Mouse (Mus musculus) embryonic facial prominence, embryonic 15.5 days (tissue): ENCODE results near the gene Parpbp. TPM values are rescaled to one million over a fixed set of nuclear protein-coding genes. Genes with fewer than 3 reads are reported as not detected.

Experiments
- ATAC-seq: fragments of 200-750 bp; cut with Nextera tagmentation; 2 replicates; pipeline ENCODE4 v1.8.0; 2017; ENCODE audit warnings: low read depth, moderate TSS enrichment; ENCODE audit not compliant: insufficient number of reproducible peaks, low FRiP score, low TSS enrichment
- H3K27ac ChIP-seq: fragments of 300-500 bp; sonication (generic); replicated peaks from 2 replicates; pipeline ENCODE4 v1.5.1; 2015; ENCODE audit warnings: mild to moderate bottlenecking, inconsistent platforms
- H3K27me3 ChIP-seq: fragments of 300-500 bp; sonication (generic); 2 replicates; pipeline ENCODE4 v1.6.1; 2015; ENCODE audit warnings: inconsistent platforms
- H3K36me3 ChIP-seq: fragments of 300-500 bp; sonication (generic); 2 replicates; pipeline ENCODE4 v1.6.1; 2015; ENCODE audit warnings: mild to moderate bottlenecking, inconsistent platforms
- H3K4me1 ChIP-seq: fragments of 300-500 bp; sonication (generic); 2 replicates; pipeline ENCODE4 v1.6.1; 2015; ENCODE audit warnings: inconsistent platforms
- H3K4me2 ChIP-seq: fragments of 300-500 bp; sonication (generic); replicated peaks from 2 replicates; pipeline ENCODE4 v1.6.1; 2015; ENCODE audit warnings: mild to moderate bottlenecking, inconsistent platforms
- H3K4me3 ChIP-seq: fragments of 300-500 bp; sonication (generic); replicated peaks from 2 replicates; pipeline ENCODE4 v1.5.1; 2015; ENCODE audit warnings: mild to moderate bottlenecking, inconsistent platforms
- H3K9ac ChIP-seq: fragments of 300-500 bp; sonication (generic); 2 replicates; pipeline ENCODE4 v1.6.1; 2015; ENCODE audit warnings: inconsistent platforms
- H3K9me3 ChIP-seq: fragments of 300-500 bp; sonication (generic); replicated peaks from 2 replicates; pipeline ENCODE4 v1.6.1; 2016; ENCODE audit warnings: inconsistent platforms
- WGBS: fragments of 180-500 bp; shearing (Covaris S2); methylation state at CpG from one replicate; pipeline ENCODE4 v1.1.7; 2015; 5-methylcytosine and 5-hydroxymethylcytosine counted together
- polyA plus RNA-seq: library from polyadenylated mRNA; unstranded; fragments of >200 nt; fragmentation: Nextera tagmentation; extraction: Ambion mirVana; gene quantifications from 2 replicates; pipeline ENCODE4 v1.2.1, GENCODE M21; 2015

Parpbp gene
- 8.6 TPM in 2 replicates for polyA plus RNA-seq

DNA sequence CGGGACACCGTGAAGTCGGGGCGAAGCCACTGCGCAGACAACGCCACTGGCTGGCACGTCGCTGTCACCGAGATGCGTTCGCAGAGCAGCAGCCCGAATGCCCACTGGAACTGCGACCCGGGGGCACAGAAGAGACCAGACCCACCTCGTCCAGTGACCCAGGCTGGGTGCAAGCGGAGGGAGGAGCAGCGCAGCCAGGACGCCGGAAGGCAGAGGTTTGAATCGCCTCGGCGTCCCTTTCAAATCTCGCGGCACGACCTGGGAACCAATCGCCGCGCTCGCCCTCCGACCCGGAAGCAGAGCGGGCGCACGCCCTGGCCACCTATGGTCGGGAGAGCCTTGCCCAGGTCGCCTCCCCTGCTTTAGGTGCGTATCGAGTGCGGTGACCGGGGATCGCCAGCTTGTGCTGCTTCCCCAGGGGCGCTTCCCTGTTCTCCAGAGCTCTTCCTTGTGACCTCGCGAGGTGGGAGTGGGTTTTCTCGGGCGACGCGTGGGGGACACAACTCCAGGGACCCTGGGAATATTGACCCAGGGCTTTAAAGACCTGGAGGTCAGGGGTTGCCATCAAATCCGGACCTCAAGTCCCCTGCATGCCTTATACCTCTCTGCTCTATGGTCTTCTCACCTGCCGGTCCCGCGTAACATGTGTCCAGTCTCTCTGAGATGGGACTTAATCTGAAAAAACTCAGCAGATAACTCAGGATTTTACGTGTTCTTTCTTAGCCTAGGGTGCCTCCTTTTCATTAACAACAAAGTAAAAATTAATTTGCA lies at the start of gene Parpbp, which contains the start of gene Nup37:
Gene Parpbp, minus strand, starts transcription at position 235 of the 771 bp plus-strand sequence.
Gene Nup37, plus strand, starts transcription at position 286 of the 771 bp plus-strand sequence.
- Histone ChIP-seq H3K36me3 (peaks cover 18% of the 10 kb centered on the region), H3K27ac (peak within 1 kb of the TSS; percentile 44; the same call in 1 of the 2 replicates), H3K27me3 (no peaks in the 10 kb centered on the region), H3K9ac (peak within 1 kb of the TSS; percentile 75), H3K4me1 (peaks cover 22% of the 10 kb centered on the region), H3K9me3 (no peaks in the 10 kb centered on the region), H3K4me3 (peak within 1 kb of the TSS; percentile 85), H3K4me2 (peak within 1 kb of the TSS; percentile 83)
- WGBS: 1% methylated on average over 53 of the region's 53 CpGs
- peak; percentile 86 for ATAC-seq

DNA sequence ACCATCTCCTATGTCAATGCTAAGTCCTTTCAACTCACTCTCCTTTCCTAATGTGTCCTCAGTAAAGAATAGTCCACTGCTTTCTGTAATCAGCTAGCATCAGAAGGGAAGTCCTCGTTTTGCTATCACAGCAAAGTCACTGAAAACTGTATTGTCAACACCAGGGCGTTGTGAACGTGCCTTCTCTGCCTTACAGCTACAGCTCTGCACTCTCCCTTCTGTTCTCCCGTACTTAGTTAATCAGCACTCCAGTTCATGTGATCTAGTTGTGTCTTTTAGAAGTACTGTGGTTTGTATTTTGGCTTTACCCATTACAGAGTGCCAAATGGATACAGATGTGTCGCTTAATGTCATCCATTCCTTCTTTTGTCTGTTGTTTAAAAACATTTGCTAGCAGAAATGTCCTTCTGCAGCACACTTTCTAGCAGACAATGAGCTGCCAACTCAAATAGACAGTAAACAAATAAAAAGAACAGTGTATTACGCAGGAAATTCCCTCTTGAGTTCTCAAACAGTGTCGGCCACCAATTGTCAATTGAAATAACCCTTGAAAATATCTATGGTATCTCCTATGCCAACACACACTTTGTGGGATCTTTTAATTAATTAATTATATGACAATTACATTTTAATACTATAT lies 20.8 kb upstream of the Parpbp start:
- H3K4me2 ChIP-seq: no peak overlapping the region
- H3K9me3 ChIP-seq: no peaks in the 10 kb centered on the region
- no peak for ATAC-seq
- no peak overlapping the region for H3K4me3 ChIP-seq
- no peak overlapping the region for H3K27ac ChIP-seq
- no peaks in the 10 kb centered on the region for H3K27me3 ChIP-seq
- H3K4me1 ChIP-seq: no peaks in the 10 kb centered on the region
- WGBS: 62% methylated on average over 7 of the region's 7 CpGs
- H3K36me3 ChIP-seq: peaks cover 12% of the 10 kb centered on the region; the same call in 1 of the 2 replicates
- no peak overlapping the region for H3K9ac ChIP-seq

DNA sequence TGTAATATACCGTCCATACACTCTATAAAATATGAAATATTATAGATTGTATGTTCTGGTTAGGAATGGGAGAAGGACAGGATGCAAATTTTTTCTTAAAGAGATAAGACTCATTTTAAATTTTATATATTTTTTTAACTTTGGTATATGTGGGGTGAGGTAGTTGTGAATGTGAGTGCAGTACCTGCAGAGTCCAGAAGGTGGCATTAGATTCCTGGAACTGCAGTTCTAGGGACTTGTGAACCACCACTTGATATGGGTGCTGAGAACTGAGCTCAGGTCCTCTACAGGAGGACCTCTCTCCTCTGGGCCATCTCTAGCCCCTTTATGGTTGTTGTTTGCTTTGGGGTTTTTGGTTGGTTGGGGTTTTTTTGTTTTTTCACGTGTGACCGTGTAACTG lies 19.4 kb upstream of the Parpbp start:
- 94% methylated on average over 3 of the region's 3 CpGs for WGBS
- H3K36me3 ChIP-seq: peaks cover 20% of the 10 kb centered on the region
- no peak overlapping the region for H3K4me3 ChIP-seq
- no peak for ATAC-seq
- no peaks in the 10 kb centered on the region for H3K9me3 ChIP-seq
- H3K27me3 ChIP-seq: no peaks in the 10 kb centered on the region
- no peaks in the 10 kb centered on the region for H3K4me1 ChIP-seq
- no peak overlapping the region for H3K9ac ChIP-seq
- H3K27ac ChIP-seq: no peak overlapping the region
- H3K4me2 ChIP-seq: no peak overlapping the region

DNA sequence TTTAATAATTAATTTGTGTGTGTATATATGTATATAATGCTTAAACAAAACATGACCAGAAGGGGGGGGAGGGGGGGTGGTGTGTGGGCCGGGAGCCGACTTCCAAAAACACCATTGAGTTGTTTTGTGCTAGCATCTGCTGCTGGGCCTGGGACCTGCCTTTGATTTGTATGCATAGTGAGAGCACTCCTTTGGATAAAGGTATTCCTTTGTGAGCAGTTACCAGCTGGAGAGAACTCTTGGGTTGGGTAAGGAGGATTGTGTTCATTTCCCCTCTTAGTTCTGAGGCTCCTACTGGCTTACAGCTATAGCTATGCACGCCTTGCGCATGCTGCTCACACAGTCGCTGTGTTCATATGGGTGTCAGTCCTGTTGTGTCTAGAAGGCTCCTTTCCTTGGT lies 15.9 kb upstream of the Parpbp start:
- H3K9me3 ChIP-seq: no peaks in the 10 kb centered on the region
- no peak overlapping the region for H3K4me3 ChIP-seq
- ATAC-seq: no peak
- no peaks in the 10 kb centered on the region for H3K4me1 ChIP-seq
- WGBS: 91% methylated on average over 5 of the region's 5 CpGs
- H3K9ac ChIP-seq: no peak overlapping the region
- no peak overlapping the region for H3K27ac ChIP-seq
- peaks cover 32% of the 10 kb centered on the region for H3K36me3 ChIP-seq
- no peak overlapping the region for H3K4me2 ChIP-seq
- H3K27me3 ChIP-seq: no peaks in the 10 kb centered on the region

DNA sequence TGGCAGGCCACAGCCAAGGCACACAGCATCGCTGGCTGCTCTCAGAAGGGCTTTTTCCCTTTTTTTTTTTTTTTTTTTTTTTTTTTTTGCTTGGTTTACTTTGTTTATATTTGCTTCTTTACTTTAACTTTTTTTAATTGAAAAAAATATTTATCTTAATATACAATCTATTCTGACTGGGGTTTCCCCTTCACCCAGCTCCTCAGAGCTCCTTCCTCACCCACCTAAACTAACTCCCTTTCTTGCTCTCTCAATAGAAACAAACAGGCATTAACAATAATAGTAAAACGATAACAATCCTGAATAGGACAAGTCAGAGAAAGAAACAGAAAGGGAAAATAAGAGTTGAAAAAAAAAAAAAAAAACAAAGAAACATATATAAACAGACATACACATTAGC lies 15.4 kb upstream of the Parpbp start:
- Histone ChIP-seq H3K27ac (no peak overlapping the region), H3K27me3 (no peaks in the 10 kb centered on the region), H3K36me3 (peaks cover 32% of the 10 kb centered on the region), H3K4me2 (no peak overlapping the region), H3K9ac (no peak overlapping the region), H3K4me3 (no peak overlapping the region), H3K4me1 (no peaks in the 10 kb centered on the region), H3K9me3 (no peaks in the 10 kb centered on the region)
- WGBS: 95% methylated on average over 2 of the region's 2 CpGs
- no peak for ATAC-seq

DNA sequence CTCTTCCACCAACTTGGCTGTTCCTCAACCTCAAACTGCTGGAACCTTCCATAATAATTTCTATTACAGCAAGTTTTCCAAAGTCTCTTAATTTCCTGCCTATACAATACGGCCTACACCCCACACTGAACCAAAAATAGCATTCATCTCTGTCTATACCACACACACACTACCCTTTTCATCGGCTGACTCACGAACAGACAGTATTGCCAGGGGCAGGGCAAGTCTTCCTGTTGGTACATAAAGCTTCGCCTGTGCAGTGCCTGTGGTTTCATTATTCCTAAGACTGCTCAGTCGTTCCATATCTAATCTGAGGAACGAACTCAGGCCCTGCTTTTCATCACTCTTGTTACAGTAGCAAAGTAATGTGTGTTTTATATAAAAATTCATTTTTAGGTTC lies 4.9 kb upstream of the Parpbp start:
- H3K9ac ChIP-seq: no peak overlapping the region

DNA sequence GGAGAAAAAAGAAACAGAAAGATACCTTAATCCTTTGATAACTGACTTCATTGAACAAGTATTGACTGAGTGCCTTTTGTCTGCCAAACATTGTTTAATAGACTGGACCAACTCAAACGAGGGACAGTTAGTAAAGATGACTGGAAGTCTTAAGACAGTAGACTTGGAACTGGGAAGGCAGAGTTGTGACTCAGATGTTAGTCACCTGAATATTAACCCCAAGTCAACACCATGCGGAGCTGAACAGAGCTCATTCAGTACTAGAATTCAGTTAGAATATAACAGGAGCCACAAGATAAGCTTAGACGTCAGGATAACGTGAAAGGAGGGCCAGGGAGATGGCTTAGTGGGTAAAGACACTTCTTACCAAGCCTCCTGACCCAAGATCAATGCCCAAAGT lies 3.6 kb upstream of the Parpbp start:
- Histone ChIP-seq H3K9me3 (no peaks in the 10 kb centered on the region), H3K4me3 (no peak overlapping the region), H3K27me3 (no peaks in the 10 kb centered on the region), H3K36me3 (peaks cover 36% of the 10 kb centered on the region), H3K4me2 (no peak overlapping the region), H3K4me1 (peaks cover 16% of the 10 kb centered on the region), H3K9ac (no peak overlapping the region), H3K27ac (no peak overlapping the region)
- no peak for ATAC-seq
- WGBS: 88% methylated on average over 4 of the region's 4 CpGs

More for the DNA sequence above, 4.9 kb upstream of the Parpbp start:
- Histone ChIP-seq H3K27ac (no peak overlapping the region; the same call in 1 of the 2 replicates), H3K4me1 (peaks cover 5% of the 10 kb centered on the region; the same call in 1 of the 2 replicates), H3K4me3 (no peak overlapping the region), H3K4me2 (no peak overlapping the region), H3K36me3 (peaks cover 38% of the 10 kb centered on the region), H3K27me3 (no peaks in the 10 kb centered on the region), H3K9me3 (no peaks in the 10 kb centered on the region)
- ATAC-seq: peak; percentile 73; the same call in 1 of the 2 replicates
- 55% methylated on average over 6 of the region's 6 CpGs for WGBS

DNA sequence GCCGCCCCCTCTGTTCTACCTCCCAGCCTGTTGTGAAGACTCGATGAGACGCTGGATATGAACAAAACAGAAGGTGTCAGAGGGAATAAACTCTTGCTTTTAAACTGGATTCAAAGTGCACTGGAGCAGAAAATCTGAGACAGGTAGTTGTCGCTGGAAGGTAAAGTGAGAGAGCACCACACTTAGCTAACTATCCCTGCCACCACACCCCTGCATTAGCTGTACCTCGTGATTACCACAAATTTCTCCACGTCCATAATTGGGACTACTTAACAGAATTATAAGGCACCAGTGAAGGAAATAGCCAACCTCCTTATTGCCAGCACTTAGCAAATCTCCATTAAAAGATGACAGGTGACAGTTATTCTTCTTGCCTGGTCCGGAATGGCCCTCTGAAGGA lies 554 bp downstream of the Parpbp start:
- no peak for ATAC-seq
- Histone ChIP-seq H3K4me1 (peaks cover 22% of the 10 kb centered on the region), H3K9ac (peak overlapping the region; percentile 75), H3K27ac (no peak overlapping the region), H3K27me3 (no peaks in the 10 kb centered on the region), H3K4me3 (peak overlapping the region; percentile 85), H3K36me3 (peaks cover 18% of the 10 kb centered on the region), H3K4me2 (peak overlapping the region; percentile 83), H3K9me3 (no peaks in the 10 kb centered on the region)
- 15% methylated on average over 7 of the region's 7 CpGs for WGBS

DNA sequence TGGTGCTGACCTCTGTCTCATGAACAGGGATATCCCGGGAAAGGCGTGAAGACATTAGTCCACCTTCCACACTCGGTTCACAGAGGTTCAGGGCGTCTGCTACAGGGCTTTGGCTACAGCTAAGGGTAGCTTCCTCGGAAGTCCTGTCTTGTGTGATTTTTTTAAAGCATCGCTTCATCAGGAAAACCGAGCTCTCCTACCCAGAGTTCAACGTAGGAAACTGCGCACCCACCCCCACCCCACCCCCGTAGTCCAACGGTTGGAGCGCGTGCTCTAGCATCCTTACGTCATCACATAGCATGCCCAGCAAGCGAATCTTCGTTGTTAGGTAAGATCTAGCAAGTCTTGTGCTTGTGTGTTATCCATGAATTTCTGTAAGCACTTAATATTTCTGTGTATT lies 11.1 kb downstream of the Parpbp start:
- no peaks in the 10 kb centered on the region for H3K9me3 ChIP-seq
- H3K36me3 ChIP-seq: no peaks in the 10 kb centered on the region
- no peaks in the 10 kb centered on the region for H3K4me1 ChIP-seq
- H3K27me3 ChIP-seq: no peaks in the 10 kb centered on the region
- WGBS: 95% methylated on average over 16 of the region's 16 CpGs
- H3K27ac ChIP-seq: no peak overlapping the region
- no peak overlapping the region for H3K4me2 ChIP-seq
- no peak overlapping the region for H3K9ac ChIP-seq
- no peak overlapping the region for H3K4me3 ChIP-seq
- no peak for ATAC-seq

DNA sequence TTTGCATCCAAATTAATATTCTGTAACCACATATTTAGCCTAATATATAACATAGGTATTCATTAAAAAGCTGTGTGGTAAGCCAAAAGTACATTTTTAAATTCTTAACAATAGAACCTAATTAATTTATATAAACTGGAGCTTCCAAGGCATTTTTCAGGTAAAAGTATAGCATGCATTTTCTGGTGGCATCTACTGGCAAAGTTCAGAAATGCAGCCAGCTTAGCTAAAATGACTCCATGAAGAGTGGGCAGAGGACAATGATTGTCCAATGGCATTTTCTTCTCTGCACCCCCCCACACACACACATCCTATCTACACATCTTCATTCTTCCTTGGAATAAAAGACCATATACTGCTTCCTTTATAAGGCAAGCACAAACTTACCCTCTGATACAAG lies 27.0 kb downstream of the Parpbp start:
- Histone ChIP-seq H3K4me2 (no peak overlapping the region), H3K27me3 (no peaks in the 10 kb centered on the region), H3K36me3 (no peaks in the 10 kb centered on the region), H3K4me3 (no peak overlapping the region), H3K9me3 (no peaks in the 10 kb centered on the region), H3K27ac (no peak overlapping the region), H3K4me1 (no peaks in the 10 kb centered on the region), H3K9ac (no peak overlapping the region)
- ATAC-seq: no peak

DNA sequence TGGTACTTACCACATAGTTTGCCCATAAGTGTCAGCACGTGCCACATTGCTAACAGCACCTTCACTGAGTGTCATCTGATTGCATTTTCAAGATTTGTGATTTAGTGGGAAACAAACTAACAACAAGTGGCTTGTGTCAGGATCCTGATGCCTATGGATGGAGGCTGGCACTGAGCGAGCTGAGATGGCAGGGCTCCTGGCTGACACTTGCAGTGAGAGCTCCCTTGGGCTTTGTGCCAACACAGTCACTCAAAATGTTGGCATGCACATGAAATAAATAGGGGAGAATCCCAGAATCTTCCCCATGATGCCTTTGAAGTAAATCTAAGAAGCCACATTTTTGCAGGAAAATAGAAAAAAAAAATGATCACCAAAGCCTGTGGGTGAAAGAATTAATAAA lies 33.5 kb downstream of the Parpbp start:
- H3K9ac ChIP-seq: no peak overlapping the region
- H3K4me3 ChIP-seq: no peak overlapping the region
- H3K27ac ChIP-seq: no peak overlapping the region
- H3K9me3 ChIP-seq: no peaks in the 10 kb centered on the region
- WGBS: 86% methylated on average over 2 of the region's 2 CpGs
- no peaks in the 10 kb centered on the region for H3K27me3 ChIP-seq
- no peak overlapping the region for H3K4me2 ChIP-seq
- H3K4me1 ChIP-seq: no peaks in the 10 kb centered on the region
- no peak for ATAC-seq
- H3K36me3 ChIP-seq: no peaks in the 10 kb centered on the region
